Mouse (Mus musculus): ENCODE measurements around the gene P2ry10. TPM values are rescaled to one million over a fixed set of nuclear protein-coding genes. Genes with fewer than 3 reads are reported as not detected.

P2ry10 gene
- polyA plus RNA-seq, 1 experiment, result 0.56 TPM

GRCm38 (mm10) chrX:107095633-107096032, 7.3 kb downstream of the P2ry10 start:
- TF ChIP-seq CTCF (IDR thresholded peaks at IDR 0.05; ENCODE audit: extremely low read depth, insufficient read length, insufficient replicate concordance, low read depth, low read length) (no peak), POLR2A (IDR thresholded peaks at IDR 0.05; ENCODE audit: low read depth, low read length) (no peak)
- H3K36me3 ChIP-seq (ENCODE audit: control insufficient read depth, insufficient read depth, low read length), result no peaks in the 10 kb centered on the region
- no peaks in the 10 kb centered on the region for H3K4me1 ChIP-seq (ENCODE audit: control insufficient read depth, insufficient read depth, insufficient read length, low read length)
- WGBS, result 71% methylated on average over 3 of the region's 3 CpGs
- no peaks in the 10 kb centered on the region for H3K27me3 ChIP-seq (ENCODE audit: control insufficient read depth, insufficient read depth, low read length)
- H3K4me3 ChIP-seq (ENCODE audit: low read depth, low read length), result no peak overlapping the region
- no peak overlapping the region for H3K27ac ChIP-seq (ENCODE audit: insufficient read depth, low read depth, low read length)

GRCm38 (mm10) chrX:107116333-107116732, 28.0 kb downstream of the P2ry10 start:
- no peaks in the 10 kb centered on the region for H3K36me3 ChIP-seq (ENCODE audit: control insufficient read depth, insufficient read depth, low read length)
- WGBS, result 85% methylated on average over 1 of the region's 1 CpGs
- H3K4me3 ChIP-seq (ENCODE audit: low read depth, low read length), result no peak overlapping the region
- no peaks in the 10 kb centered on the region for H3K27me3 ChIP-seq (ENCODE audit: control insufficient read depth, insufficient read depth, low read length)
- H3K4me1 ChIP-seq (ENCODE audit: control insufficient read depth, insufficient read depth, insufficient read length, low read length), result no peaks in the 10 kb centered on the region
- TF ChIP-seq POLR2A (IDR thresholded peaks at IDR 0.05; ENCODE audit: low read depth, low read length) (no peak), CTCF (IDR thresholded peaks at IDR 0.05; ENCODE audit: extremely low read depth, insufficient read length, insufficient replicate concordance, low read depth, low read length) (no peak)
- no peak overlapping the region for H3K27ac ChIP-seq (ENCODE audit: insufficient read depth, low read depth, low read length)

GRCm38 (mm10) chrX:107116987-107117386, 28.7 kb downstream of the P2ry10 start:
- no peaks in the 10 kb centered on the region for H3K27me3 ChIP-seq (ENCODE audit: control insufficient read depth, insufficient read depth, low read length)
- no peak overlapping the region for H3K4me3 ChIP-seq (ENCODE audit: low read depth, low read length)
- whole genome bisulfite sequencing, result 64% methylated on average over 1 of the region's 1 CpGs
- H3K27ac ChIP-seq (ENCODE audit: insufficient read depth, low read depth, low read length), result no peak overlapping the region
- no peaks in the 10 kb centered on the region for H3K4me1 ChIP-seq (ENCODE audit: control insufficient read depth, insufficient read depth, insufficient read length, low read length)
- TF ChIP-seq CTCF (IDR thresholded peaks at IDR 0.05; ENCODE audit: extremely low read depth, insufficient read length, insufficient replicate concordance, low read depth, low read length), result no peak
- TF ChIP-seq POLR2A (IDR thresholded peaks at IDR 0.05; ENCODE audit: low read depth, low read length), result no peak
- no peaks in the 10 kb centered on the region for H3K36me3 ChIP-seq (ENCODE audit: control insufficient read depth, insufficient read depth, low read length)

DNA sequence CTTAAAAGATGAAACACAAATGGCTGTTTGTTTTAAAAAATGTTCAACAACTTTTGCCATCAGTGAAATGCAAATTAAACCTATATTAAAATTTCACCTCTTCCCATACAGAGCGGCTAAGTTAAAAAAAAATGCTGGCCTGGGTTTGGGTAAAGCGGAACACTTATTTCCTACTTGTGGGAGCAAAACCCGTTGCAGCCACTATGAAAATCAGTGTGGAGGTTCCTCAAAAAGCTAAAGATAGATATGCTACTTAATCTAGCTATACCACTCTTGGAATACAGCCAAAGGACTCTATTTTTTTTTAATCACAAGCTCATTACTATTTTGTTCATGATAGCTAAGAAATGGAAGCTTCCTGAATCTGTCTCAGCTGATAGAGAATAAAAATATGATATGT, 54.9 kb downstream of the P2ry10 start:
- WGBS, result 64% methylated on average over 3 of the region's 3 CpGs
- no peaks in the 10 kb centered on the region for H3K4me1 ChIP-seq (ENCODE audit: control insufficient read depth, insufficient read depth, insufficient read length, low read length)
- no peaks in the 10 kb centered on the region for H3K27me3 ChIP-seq (ENCODE audit: control insufficient read depth, insufficient read depth, low read length)
- no peak overlapping the region for H3K4me3 ChIP-seq (ENCODE audit: low read depth, low read length)
- no peaks in the 10 kb centered on the region for H3K36me3 ChIP-seq (ENCODE audit: control insufficient read depth, insufficient read depth, low read length)
- no peak overlapping the region for H3K27ac ChIP-seq (ENCODE audit: insufficient read depth, low read depth, low read length)
- TF ChIP-seq CTCF (IDR thresholded peaks at IDR 0.05; ENCODE audit: extremely low read depth, insufficient read length, insufficient replicate concordance, low read depth, low read length), result no peak
- TF ChIP-seq POLR2A (IDR thresholded peaks at IDR 0.05; ENCODE audit: low read depth, low read length), result no peak

DNA sequence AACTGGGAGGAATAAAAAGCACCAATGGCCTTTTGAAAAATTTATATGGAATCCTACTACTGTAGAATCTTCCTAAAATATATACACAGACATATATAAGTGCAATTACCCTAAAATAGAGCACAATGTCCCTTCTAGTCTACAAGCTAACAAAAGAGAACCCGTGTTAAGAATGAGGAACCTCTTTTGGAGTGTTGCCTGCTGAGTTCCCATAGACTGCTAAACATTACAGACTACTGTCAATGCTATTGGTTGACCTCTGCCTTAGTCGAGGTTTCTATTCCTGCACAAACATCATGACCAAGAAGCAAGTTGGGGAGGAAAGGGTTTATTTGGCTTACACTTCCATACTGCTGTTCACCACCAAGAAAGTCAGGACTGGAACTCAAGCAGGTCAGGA, 55.6 kb downstream of the P2ry10 start:
- TF ChIP-seq CTCF (IDR thresholded peaks at IDR 0.05; ENCODE audit: extremely low read depth, insufficient read length, insufficient replicate concordance, low read depth, low read length) (no peak), POLR2A (IDR thresholded peaks at IDR 0.05; ENCODE audit: low read depth, low read length) (no peak)
- no peaks in the 10 kb centered on the region for H3K4me1 ChIP-seq (ENCODE audit: control insufficient read depth, insufficient read depth, insufficient read length, low read length)
- H3K4me3 ChIP-seq (ENCODE audit: low read depth, low read length), result no peak overlapping the region
- no peaks in the 10 kb centered on the region for H3K36me3 ChIP-seq (ENCODE audit: control insufficient read depth, insufficient read depth, low read length)
- 53% methylated on average over 2 of the region's 2 CpGs for WGBS
- H3K27me3 ChIP-seq (ENCODE audit: control insufficient read depth, insufficient read depth, low read length), result no peaks in the 10 kb centered on the region
- H3K27ac ChIP-seq (ENCODE audit: insufficient read depth, low read depth, low read length), result no peak overlapping the region

GRCm38 (mm10) chrX:107148681-107149080, 60.4 kb downstream of the P2ry10 start, which contains the start of gene P2ry10b:
P2ry10b (plus strand) TSS chrX:107148927.
- 76% methylated on average over 3 of the region's 3 CpGs for WGBS
- no peaks in the 10 kb centered on the region for H3K36me3 ChIP-seq (ENCODE audit: control insufficient read depth, insufficient read depth, low read length)
- no peak within 1 kb of the TSS for H3K27ac ChIP-seq (ENCODE audit: insufficient read depth, low read depth, low read length)
- H3K4me3 ChIP-seq (ENCODE audit: low read depth, low read length), result no peak within 1 kb of the TSS
- no peaks in the 10 kb centered on the region for H3K27me3 ChIP-seq (ENCODE audit: control insufficient read depth, insufficient read depth, low read length)
- TF ChIP-seq CTCF (IDR thresholded peaks at IDR 0.05; ENCODE audit: extremely low read depth, insufficient read length, insufficient replicate concordance, low read depth, low read length), result no peak
- no peak for TF ChIP-seq POLR2A (IDR thresholded peaks at IDR 0.05; ENCODE audit: low read depth, low read length)
- H3K4me1 ChIP-seq (ENCODE audit: control insufficient read depth, insufficient read depth, insufficient read length, low read length), result no peaks in the 10 kb centered on the region

DNA sequence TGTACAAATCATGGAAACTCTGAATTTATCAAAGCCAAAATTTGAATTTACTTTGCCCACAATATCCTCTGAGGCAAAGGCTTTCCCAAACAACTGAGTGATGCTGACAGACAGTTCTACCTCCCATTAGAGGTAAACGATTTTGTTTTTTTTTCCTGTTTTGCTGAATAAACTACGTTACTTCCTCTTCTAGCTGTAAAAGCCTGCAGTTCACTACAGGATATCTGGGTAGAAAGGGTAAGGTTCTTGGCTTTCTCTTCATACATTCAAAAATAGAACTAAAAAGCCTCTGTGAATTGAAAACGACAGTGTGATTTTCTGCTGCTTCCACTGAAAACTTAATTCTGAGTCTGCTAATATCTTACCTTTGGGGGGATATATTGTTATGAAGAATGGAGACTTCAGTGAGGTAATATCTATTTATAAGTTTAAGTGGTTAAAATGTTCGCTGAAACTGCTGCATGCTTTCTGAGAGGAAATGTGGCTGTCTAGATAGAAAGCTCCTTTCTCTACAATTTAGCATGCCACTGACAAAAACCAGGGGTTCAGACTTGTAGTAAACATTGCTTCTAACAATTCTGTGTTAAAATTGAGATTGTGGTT, 61.2 kb downstream of the P2ry10 start:
- Histone ChIP-seq H3K27me3 (ENCODE audit: control insufficient read depth, insufficient read depth, low read length) (no peaks in the 10 kb centered on the region), H3K4me3 (ENCODE audit: low read depth, low read length) (no peak overlapping the region), H3K36me3 (ENCODE audit: control insufficient read depth, insufficient read depth, low read length) (no peaks in the 10 kb centered on the region), H3K27ac (ENCODE audit: insufficient read depth, low read depth, low read length) (no peak overlapping the region), H3K4me1 (ENCODE audit: control insufficient read depth, insufficient read depth, insufficient read length, low read length) (no peaks in the 10 kb centered on the region)
- TF ChIP-seq POLR2A (IDR thresholded peaks at IDR 0.05; ENCODE audit: low read depth, low read length) (no peak), CTCF (IDR thresholded peaks at IDR 0.05; ENCODE audit: extremely low read depth, insufficient read length, insufficient replicate concordance, low read depth, low read length) (no peak)
- 60% methylated on average over 4 of the region's 4 CpGs for WGBS

Measured in small intestine, adult 2 months (tissue).